Mouse (Mus musculus) gastrocnemius, adult 8-10 months (tissue): ENCODE data around the gene Zfp239. TPM values are rescaled to one million over a fixed set of nuclear protein-coding genes. Genes with fewer than 3 reads are reported as not detected.

ENCODE experiments used
- DNase-seq, 2 experiments: peaks; one replicate each; pipeline ENCODE4 v3.0.0; 2022; ENCODE audit warnings: low spot score in 2 of 2
- total RNA-seq, 4 experiments: library from RNA; stranded (reverse); gene quantifications; 2 replicates each; pipeline ENCODE4 v1.2.4; 2022

Gene Zfp239
- total RNA-seq, 4 experiments from 2014 or later, result 1.1 to 2.7 (median 1.9) TPM

- DNase-seq, result peak; percentile 84 to 87
These were observed 17.0 kb downstream of the Zfp239 start for GRCm38 (mm10) chr6:117878700-117879407.

DNA sequence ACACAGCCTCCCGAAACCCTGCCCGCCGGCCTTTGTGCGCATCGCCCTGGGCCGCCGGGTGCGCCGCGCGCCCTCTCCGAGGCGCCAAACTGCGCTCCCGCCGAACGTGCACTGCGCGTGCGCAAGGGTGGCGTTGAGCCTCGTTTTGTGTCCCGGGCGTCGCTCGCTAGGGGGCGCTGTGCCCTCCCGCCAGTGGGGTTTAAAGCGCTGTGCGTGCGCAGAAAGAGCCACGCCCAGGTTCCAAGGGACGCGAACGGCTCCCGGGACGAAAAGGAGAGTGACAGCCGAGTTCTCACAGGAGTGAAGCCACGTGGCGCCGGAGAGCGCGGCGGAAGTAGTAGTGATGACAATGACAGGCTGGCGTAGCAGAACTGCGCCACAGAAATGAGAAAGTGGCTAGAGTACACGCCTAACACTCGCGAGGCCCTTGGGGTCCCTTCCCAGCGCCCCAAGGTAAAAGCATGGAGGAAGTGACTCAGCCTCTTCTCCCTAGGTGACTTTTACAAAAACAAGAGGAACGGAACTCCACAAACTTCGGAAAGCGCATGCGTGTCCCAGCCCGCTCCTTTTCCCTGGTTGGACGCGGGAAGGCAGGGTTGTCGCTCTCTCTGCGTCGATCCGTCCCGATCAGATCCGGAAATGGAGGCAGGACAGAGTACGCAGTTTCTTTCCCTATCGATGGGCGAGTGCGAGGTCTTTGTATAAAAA is 17.7 kb downstream of the Zfp239 start:
- DNase-seq, result peak; percentile 98

- no peak for DNase-seq
These were observed 18.5 kb downstream of the Zfp239 start for GRCm38 (mm10) chr6:117880394-117880838.

- no peak for DNase-seq
These were observed 19.3 kb downstream of the Zfp239 start for GRCm38 (mm10) chr6:117881229-117881628.

DNA sequence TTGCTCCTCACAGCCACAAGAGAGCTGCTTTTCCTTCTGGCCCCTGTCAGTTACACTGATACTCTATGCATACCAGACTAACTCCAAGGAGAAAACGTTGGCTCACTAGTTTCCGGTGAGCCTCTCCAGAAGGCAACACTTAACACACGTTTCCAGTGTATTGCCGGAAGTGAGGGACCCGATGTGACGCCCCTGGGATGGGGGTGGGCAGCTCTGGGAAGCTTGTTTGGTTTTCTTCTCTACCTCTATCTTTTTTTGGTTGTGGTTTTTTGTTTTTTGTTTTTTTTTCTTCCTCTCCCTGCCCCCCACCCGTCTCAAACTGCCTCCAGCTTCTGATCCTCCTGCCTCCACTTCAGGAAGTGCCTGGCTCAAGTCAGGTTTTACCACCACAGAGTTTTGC is 20.1 kb downstream of the Zfp239 start:
- DNase-seq, result no peak

- no peak for DNase-seq
These were observed 24.0 kb downstream of the Zfp239 start for GRCm38 (mm10) chr6:117885943-117886342.

GRCm38 (mm10) chr6:117888032-117888431 is 26.1 kb downstream of the Zfp239 start:
- DNase-seq, result no peak

DNA sequence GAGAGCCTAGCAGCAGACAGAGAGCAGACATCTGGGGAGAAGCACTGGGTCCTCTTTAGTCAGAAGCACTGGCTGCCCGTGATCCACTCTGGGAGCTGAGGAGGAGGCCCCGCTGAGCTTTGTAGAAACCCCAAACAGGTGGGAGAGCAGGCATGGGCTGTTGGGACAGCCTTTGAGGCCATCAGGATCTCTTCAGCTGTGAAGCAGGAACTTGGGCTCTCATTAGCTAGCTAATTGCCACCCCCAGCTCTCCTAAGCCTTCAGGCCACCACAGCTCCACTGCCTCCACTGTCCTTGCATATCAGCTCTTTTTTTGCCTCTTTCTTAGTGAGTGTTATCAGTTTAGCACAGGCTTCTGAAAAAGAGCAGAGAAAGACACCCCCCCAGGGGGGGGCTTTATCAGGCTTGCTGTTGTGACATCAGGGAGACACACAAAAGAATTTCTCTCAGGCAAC is 26.8 kb downstream of the Zfp239 start:
- DNase-seq, result no peak

- no peak for DNase-seq
These were observed 28.4 kb downstream of the Zfp239 start for GRCm38 (mm10) chr6:117890257-117890656.

GRCm38 (mm10) chr6:117891369-117892160 is 29.7 kb downstream of the Zfp239 start:
- no peak for DNase-seq

GRCm38 (mm10) chr6:117892386-117892785 is 30.5 kb downstream of the Zfp239 start:
- no peak for DNase-seq

- DNase-seq, result no peak
These were observed 31.5 kb downstream of the Zfp239 start for GRCm38 (mm10) chr6:117893435-117893834.

DNA sequence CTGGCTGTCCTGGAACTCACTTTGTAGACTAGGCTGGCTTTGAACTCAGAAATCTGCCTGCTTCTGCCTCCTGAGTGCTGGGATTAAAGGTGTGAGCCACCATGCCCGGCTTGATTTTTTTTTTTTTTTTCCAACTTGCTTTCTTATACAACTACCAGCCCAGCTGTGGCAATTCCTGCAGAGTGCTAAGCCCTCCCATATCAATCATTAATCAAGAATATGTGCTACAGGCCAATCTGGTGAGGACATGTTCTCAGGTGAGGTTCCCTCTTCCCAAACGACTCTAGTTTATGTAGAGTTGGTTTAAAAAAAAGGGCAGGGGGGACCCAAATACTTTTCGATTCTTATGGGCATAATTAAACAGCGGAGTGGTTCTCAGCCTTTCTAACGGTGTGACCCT is 35.9 kb downstream of the Zfp239 start:
- DNase-seq, result no peak

GRCm38 (mm10) chr6:117900126-117901080 is 38.5 kb downstream of the Zfp239 start, which contains the start of gene Hnrnpf:
Hnrnpf (plus strand) TSS chr6:117900324.
- DNase-seq, result no peak

DNA sequence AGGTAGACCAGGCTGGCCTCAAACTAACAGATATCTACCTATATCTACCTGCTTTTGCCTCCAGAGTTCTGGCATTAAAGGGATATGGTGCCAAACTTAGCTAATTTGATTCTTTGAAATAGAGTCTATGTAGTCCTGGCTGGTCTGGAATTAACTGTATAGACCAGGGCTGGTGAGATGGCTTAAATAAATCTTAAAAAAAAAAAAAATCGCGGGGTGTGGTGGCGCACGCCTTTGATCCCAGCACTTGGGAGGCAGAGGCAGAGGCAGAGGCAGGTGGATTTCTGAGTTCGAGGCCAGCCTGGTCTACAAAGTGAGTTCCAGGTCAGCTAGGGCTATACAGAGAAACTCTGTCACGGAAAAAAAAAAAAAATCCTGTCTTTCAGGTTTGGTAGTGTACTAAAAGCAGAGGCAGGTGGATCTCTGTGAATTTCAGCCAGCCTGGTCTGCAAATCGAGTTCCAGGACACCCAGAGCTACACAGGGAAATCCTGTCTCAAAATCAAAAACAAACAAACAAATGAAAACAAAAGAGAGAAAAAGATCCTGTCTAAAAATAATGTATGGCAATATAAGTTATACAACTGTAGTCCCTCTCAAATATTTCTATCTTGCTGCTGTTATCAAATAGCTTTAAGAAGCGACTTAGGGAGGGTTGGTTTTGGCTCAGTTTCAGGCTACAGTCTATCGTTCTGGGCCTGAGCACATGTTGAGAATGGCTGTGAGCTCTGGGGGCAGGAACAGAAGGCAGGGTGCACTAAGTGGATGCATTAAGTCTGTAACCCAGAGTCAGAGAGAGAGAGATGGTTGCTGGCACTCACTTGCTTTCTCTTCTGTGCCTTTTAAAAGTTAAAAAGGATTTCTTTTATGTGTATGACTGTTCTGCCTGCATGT is 39.9 kb downstream of the Zfp239 start:
- DNase-seq, result no peak

GRCm38 (mm10) chr6:117902556-117902955 is 40.7 kb downstream of the Zfp239 start:
- DNase-seq, result no peak

DNA sequence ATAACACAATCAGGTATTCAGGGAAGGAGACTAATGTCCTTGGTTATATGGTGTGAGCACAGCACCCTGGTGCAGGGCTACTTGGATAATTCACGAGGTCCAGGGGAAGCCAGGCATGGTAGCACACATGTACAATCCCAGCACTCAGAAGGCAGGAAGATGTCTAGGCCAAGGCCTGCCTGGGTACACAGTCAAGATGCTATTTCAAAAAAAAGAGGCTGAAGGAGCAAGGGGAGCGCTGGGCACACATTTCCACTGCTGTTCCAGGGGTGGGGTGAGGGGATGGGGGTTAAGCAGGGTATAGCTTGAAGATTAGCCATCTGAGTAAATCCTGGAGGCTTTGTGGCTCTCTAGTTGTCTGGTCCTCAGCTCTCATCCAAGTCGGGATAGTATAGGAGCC is 41.9 kb downstream of the Zfp239 start:
- no peak for DNase-seq

- DNase-seq, result no peak
These were observed 43.5 kb downstream of the Zfp239 start for GRCm38 (mm10) chr6:117905260-117905930.

DNA sequence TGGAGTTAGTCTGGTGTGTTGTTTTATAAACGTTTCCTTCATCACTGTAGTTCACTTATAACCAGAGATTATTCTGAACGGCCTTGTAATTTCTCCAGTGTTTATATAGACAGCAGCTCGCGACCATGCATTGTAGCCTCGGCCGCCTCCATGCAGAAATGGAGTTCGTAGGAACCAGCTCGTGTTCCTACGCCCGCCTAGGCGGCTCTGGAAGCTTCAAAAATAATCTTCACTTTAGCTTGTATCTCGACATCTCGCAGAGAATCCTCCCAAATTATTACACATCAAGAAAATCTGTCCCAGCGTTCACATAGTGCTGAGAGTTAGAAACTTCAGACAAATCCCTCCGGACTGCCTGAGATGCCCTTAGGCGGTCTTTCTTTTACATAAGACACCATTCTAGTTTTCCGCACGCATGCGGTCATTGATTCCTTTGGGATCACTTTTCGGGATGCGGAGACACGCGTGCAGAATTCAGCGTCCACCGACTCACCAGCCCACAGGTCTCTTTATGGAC is 44.2 kb downstream of the Zfp239 start:
- peak in 1 of 2 experiments; percentile 34 for DNase-seq
